Mouse (Mus musculus): ENCODE results near the gene Tsc1. TPM values are rescaled to one million over a fixed set of nuclear protein-coding genes. Genes with fewer than 3 reads are reported as not detected.

Tsc1 gene
- polyA plus RNA-seq, 1 experiment from 2014 or later = 16.7 TPM

DNA sequence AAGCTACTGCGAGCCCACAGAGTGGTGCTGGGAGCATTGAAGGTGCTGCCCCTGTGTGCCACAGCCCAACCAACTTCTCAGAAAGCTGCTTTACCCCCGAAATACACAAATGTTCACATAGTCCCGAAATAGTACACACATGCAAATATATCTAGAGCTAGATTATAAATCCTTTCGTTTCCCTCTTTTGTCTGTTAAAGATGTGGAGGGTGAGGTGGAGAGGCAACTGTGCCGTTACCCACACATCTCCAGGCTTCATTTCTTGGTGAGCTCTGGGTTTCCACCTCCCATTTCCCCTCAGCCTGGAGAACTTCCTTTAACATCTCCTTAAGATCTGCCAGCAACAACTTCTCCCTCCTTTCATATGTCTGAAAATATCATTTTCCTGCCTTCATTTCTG lies 99.1 kb downstream of the Tsc1 start:
- H3K9me3 ChIP-seq (replicated peaks) = no peaks in the 10 kb centered on the region
- H3K27me3 ChIP-seq (replicated peaks) = peaks cover 43% of the 10 kb centered on the region
- no peaks in the 10 kb centered on the region for H3K36me3 ChIP-seq
- H3K27ac ChIP-seq (ENCODE audit: poor library complexity, severe bottlenecking) = no peak overlapping the region
- WGBS = 71% methylated on average over 5 of the region's 5 CpGs
- no peak overlapping the region for H3K9ac ChIP-seq
- H3K4me1 ChIP-seq (replicated peaks) = no peaks in the 10 kb centered on the region
- ATAC-seq (ENCODE audit: insufficient number of reproducible peaks, low FRiP score) = no peak
- no peak overlapping the region for H3K4me2 ChIP-seq
- no peak overlapping the region for H3K4me3 ChIP-seq

Small RNA genes within 50 kb of the gene (microRNA-seq; reads per million reads assigned to microRNA genes)
- gene Gm22824 (not detected), gene Mir3088 (0.94 reads per million)

Other genes with a start within 250 kb of the Tsc1 start
- gene Ppp1r26, start 194.4 kb upstream of the Tsc1 start, polyA plus RNA-seq (2016; fragmentation: Nextera tagmentation; extraction: Ambion mirVana) = 4.7 and 5.1 TPM in 2 replicates
- gene 1700007K13Rik, start 174.9 kb upstream of the Tsc1 start, polyA plus RNA-seq (2016; fragmentation: Nextera tagmentation; extraction: Ambion mirVana) = 0.29 and 0.49 TPM in 2 replicates
- gene Mrps2, start 173.2 kb upstream of the Tsc1 start, polyA plus RNA-seq (2016; fragmentation: Nextera tagmentation; extraction: Ambion mirVana) = 49.6 and 52.9 TPM in 2 replicates
- 0.28 and 0.41 TPM in 2 replicates for gene Gbgt1, start 144.3 kb upstream of the Tsc1 start, polyA plus RNA-seq (2016; fragmentation: Nextera tagmentation; extraction: Ambion mirVana)
- gene Gm10134, start 135.1 kb upstream of the Tsc1 start, polyA plus RNA-seq (2016; fragmentation: Nextera tagmentation; extraction: Ambion mirVana) = 0.82 TPM in 1 of 2 replicates, not detected in the other
- 21.1 and 22.1 TPM in 2 replicates for gene Ralgds, start 128.1 kb upstream of the Tsc1 start, polyA plus RNA-seq (2016; fragmentation: Nextera tagmentation; extraction: Ambion mirVana)
- not detected in 2 replicates for gene Cel, start 77.8 kb upstream of the Tsc1 start, polyA plus RNA-seq (2016; fragmentation: Nextera tagmentation; extraction: Ambion mirVana)
- gene Gtf3c5, start 57.5 kb upstream of the Tsc1 start, polyA plus RNA-seq (2016; fragmentation: Nextera tagmentation; extraction: Ambion mirVana) = 32.5 and 34.2 TPM in 2 replicates
- gene Gfi1b, start 19.2 kb upstream of the Tsc1 start, polyA plus RNA-seq (2016; fragmentation: Nextera tagmentation; extraction: Ambion mirVana) = 3.9 and 5.6 TPM in 2 replicates
- 1.2 and 2.2 TPM in 2 replicates for gene Spaca9, start 58.5 kb downstream of the Tsc1 start, polyA plus RNA-seq (2016; fragmentation: Nextera tagmentation; extraction: Ambion mirVana)
- gene Ak8, start 58.9 kb downstream of the Tsc1 start, polyA plus RNA-seq (2016; fragmentation: Nextera tagmentation; extraction: Ambion mirVana) = 0.42 and 0.51 TPM in 2 replicates
- gene Gtf3c4, start 199.1 kb downstream of the Tsc1 start, polyA plus RNA-seq (2016; fragmentation: Nextera tagmentation; extraction: Ambion mirVana) = 14.7 and 15.0 TPM in 2 replicates
- 10.2 TPM in 2 replicates for gene Ddx31, start 199.2 kb downstream of the Tsc1 start, polyA plus RNA-seq (2016; fragmentation: Nextera tagmentation; extraction: Ambion mirVana)

All from heart, embryonic 12.5 days (tissue).